Mouse (Mus musculus): ENCODE measurements around the gene Olfr784. TPM values are rescaled to one million over a fixed set of nuclear protein-coding genes. Genes with fewer than 3 reads are reported as not detected.

Olfr784 gene
- not detected for polyA plus RNA-seq (2014; fragmentation: Illumina TruSeq; extraction: RNeasy Lipid Tissue Mini Kit (QIAGEN cat#74804))

DNA sequence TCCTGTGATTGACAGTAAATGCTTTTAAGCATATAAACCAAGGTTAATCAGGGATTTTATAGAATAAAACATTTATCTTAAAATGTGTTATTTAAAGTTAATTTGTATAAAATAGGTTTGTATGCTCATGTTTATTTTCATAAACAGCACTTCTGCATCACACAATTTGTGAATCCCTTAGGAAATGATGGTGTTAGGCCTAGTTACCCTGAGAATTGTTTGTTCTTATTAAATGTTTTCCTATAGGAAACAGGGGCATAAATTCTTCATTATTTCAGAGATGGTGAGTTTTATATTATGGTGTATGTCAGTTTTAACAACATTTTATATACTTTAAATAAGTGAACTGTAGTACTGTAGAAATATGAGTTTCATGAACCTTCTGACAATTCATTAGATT lies at the start of gene Olfr784:
Gene Olfr784, plus strand, starts transcription at position 301 of the 400 bp plus-strand sequence.

DNA sequence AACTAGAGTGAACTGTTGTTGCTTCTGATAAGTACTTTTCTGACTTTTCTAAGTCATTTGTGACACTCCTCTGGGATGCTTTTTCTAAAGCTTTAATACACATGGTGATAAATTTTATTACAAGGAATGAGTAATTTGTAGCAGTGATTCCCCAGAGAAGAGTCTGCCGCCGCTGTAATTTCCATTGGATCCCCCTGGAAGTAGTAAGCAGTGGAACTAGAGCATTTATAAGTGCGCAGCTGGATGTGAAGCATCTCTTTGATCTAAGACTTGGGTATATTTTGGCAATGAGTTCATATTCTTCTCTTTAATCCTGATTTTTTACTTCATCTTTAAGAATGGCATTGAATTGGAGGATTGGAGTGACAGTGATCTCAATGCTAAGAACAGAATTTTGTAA lies 35.3 kb upstream of the Olfr784 start, which contains the start of gene Olfr782:
Gene Olfr782, plus strand, starts transcription at position 301 of the 400 bp plus-strand sequence.

GRCm38 (mm10) chr10:129405126-129405525 lies 21.2 kb downstream of the Olfr784 start, which contains the start of gene Olfr785:
Gene Olfr785, plus strand, starts transcription at chr10:129405426.

DNA sequence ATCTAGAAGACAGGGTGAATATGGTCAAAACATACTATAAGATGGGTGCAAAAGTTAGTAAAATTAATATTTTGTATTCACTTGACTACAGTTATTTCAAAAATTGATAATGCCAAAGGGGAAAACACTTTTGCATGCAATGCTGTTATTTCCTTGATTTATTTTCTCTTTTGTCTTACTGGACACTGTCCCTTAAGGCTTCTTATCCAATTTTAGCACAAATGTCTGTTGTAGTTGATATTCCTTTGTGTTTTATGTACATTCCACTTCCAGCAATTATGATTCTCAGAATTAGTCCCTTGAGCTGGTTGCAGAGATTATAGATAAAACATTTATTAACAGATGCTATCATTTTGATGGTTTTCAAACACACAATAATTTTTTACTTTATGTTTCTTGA lies 43.1 kb downstream of the Olfr784 start, which contains the start of gene Olfr786:
Gene Olfr786, plus strand, starts transcription at position 301 of the 400 bp plus-strand sequence.

Other genes starting within 250 kb of the Olfr784 start
- gene Olfr770, start 245.1 kb upstream of the Olfr784 start, polyA plus RNA-seq (2014; fragmentation: Illumina TruSeq; extraction: RNeasy Lipid Tissue Mini Kit (QIAGEN cat#74804)) = not detected
- gene Olfr771, start 219.3 kb upstream of the Olfr784 start, polyA plus RNA-seq (2014; fragmentation: Illumina TruSeq; extraction: RNeasy Lipid Tissue Mini Kit (QIAGEN cat#74804)) = not detected
- gene Olfr772, start 206.2 kb upstream of the Olfr784 start, polyA plus RNA-seq (2014; fragmentation: Illumina TruSeq; extraction: RNeasy Lipid Tissue Mini Kit (QIAGEN cat#74804)) = not detected
- gene Olfr773, start 196.7 kb upstream of the Olfr784 start, polyA plus RNA-seq (2014; fragmentation: Illumina TruSeq; extraction: RNeasy Lipid Tissue Mini Kit (QIAGEN cat#74804)) = not detected
- not detected for gene Olfr774, start 147.9 kb upstream of the Olfr784 start, polyA plus RNA-seq (2014; fragmentation: Illumina TruSeq; extraction: RNeasy Lipid Tissue Mini Kit (QIAGEN cat#74804))
- gene Olfr775, start 135.7 kb upstream of the Olfr784 start, polyA plus RNA-seq (2014; fragmentation: Illumina TruSeq; extraction: RNeasy Lipid Tissue Mini Kit (QIAGEN cat#74804)) = not detected
- not detected for gene Olfr776, start 125.0 kb upstream of the Olfr784 start, polyA plus RNA-seq (2014; fragmentation: Illumina TruSeq; extraction: RNeasy Lipid Tissue Mini Kit (QIAGEN cat#74804))
- not detected for gene Olfr777, start 112.6 kb upstream of the Olfr784 start, polyA plus RNA-seq (2014; fragmentation: Illumina TruSeq; extraction: RNeasy Lipid Tissue Mini Kit (QIAGEN cat#74804))
- gene Olfr780, start 66.0 kb upstream of the Olfr784 start, polyA plus RNA-seq (2014; fragmentation: Illumina TruSeq; extraction: RNeasy Lipid Tissue Mini Kit (QIAGEN cat#74804)) = not detected
- gene Olfr781, start 55.2 kb upstream of the Olfr784 start, polyA plus RNA-seq (2014; fragmentation: Illumina TruSeq; extraction: RNeasy Lipid Tissue Mini Kit (QIAGEN cat#74804)) = not detected
- not detected for gene Olfr782, start 35.2 kb upstream of the Olfr784 start, polyA plus RNA-seq (2014; fragmentation: Illumina TruSeq; extraction: RNeasy Lipid Tissue Mini Kit (QIAGEN cat#74804))
- not detected for gene Olfr785, start 21.3 kb downstream of the Olfr784 start, polyA plus RNA-seq (2014; fragmentation: Illumina TruSeq; extraction: RNeasy Lipid Tissue Mini Kit (QIAGEN cat#74804))
- gene Olfr786, start 43.2 kb downstream of the Olfr784 start, polyA plus RNA-seq (2014; fragmentation: Illumina TruSeq; extraction: RNeasy Lipid Tissue Mini Kit (QIAGEN cat#74804)) = not detected
- not detected for gene Olfr787, start 77.8 kb downstream of the Olfr784 start, polyA plus RNA-seq (2014; fragmentation: Illumina TruSeq; extraction: RNeasy Lipid Tissue Mini Kit (QIAGEN cat#74804))
- gene Olfr788, start 86.9 kb downstream of the Olfr784 start, polyA plus RNA-seq (2014; fragmentation: Illumina TruSeq; extraction: RNeasy Lipid Tissue Mini Kit (QIAGEN cat#74804)) = not detected
- not detected for gene Olfr789, start 100.7 kb downstream of the Olfr784 start, polyA plus RNA-seq (2014; fragmentation: Illumina TruSeq; extraction: RNeasy Lipid Tissue Mini Kit (QIAGEN cat#74804))
- not detected for gene Olfr790, start 114.4 kb downstream of the Olfr784 start, polyA plus RNA-seq (2014; fragmentation: Illumina TruSeq; extraction: RNeasy Lipid Tissue Mini Kit (QIAGEN cat#74804))
- not detected for gene Olfr791, start 137.7 kb downstream of the Olfr784 start, polyA plus RNA-seq (2014; fragmentation: Illumina TruSeq; extraction: RNeasy Lipid Tissue Mini Kit (QIAGEN cat#74804))
- gene Olfr792, start 155.1 kb downstream of the Olfr784 start, polyA plus RNA-seq (2014; fragmentation: Illumina TruSeq; extraction: RNeasy Lipid Tissue Mini Kit (QIAGEN cat#74804)) = 0.20 TPM
- not detected for gene Olfr794, start 183.6 kb downstream of the Olfr784 start, polyA plus RNA-seq (2014; fragmentation: Illumina TruSeq; extraction: RNeasy Lipid Tissue Mini Kit (QIAGEN cat#74804))
- gene Olfr796, start 228.5 kb downstream of the Olfr784 start, polyA plus RNA-seq (2014; fragmentation: Illumina TruSeq; extraction: RNeasy Lipid Tissue Mini Kit (QIAGEN cat#74804)) = not detected
- gene Olfr798, start 243.9 kb downstream of the Olfr784 start, polyA plus RNA-seq (2014; fragmentation: Illumina TruSeq; extraction: RNeasy Lipid Tissue Mini Kit (QIAGEN cat#74804)) = not detected